Mouse (Mus musculus): ENCODE data around the gene Ehd4.

Gene Ehd4

GRCm38 (mm10) chr2:120069466-120069990 is 84.9 kb downstream of the Ehd4 start:
- peak; percentile 68 to 69 for DNase-seq (ENCODE audit: low spot score in 2 of 2)

- DNase-seq (ENCODE audit: low spot score in 2 of 2): no peak
These were observed 85.6 kb downstream of the Ehd4 start for GRCm38 (mm10) chr2:120068555-120069465.

GRCm38 (mm10) chr2:120066224-120066623 is 88.2 kb downstream of the Ehd4 start:
- no peak for DNase-seq (ENCODE audit: low spot score in 2 of 2)

GRCm38 (mm10) chr2:120065243-120065642 is 89.2 kb downstream of the Ehd4 start:
- peak in 1 of 2 experiments; percentile 49 for DNase-seq (ENCODE audit: low spot score in 2 of 2)

GRCm38 (mm10) chr2:120064639-120065038 is 89.8 kb downstream of the Ehd4 start:
- no peak for DNase-seq (ENCODE audit: low spot score in 2 of 2)

- no peak for DNase-seq (ENCODE audit: low spot score in 2 of 2)
These were observed 92.2 kb downstream of the Ehd4 start for GRCm38 (mm10) chr2:120062248-120062647.

GRCm38 (mm10) chr2:120060651-120061050 is 93.8 kb downstream of the Ehd4 start:
- no peak for DNase-seq (ENCODE audit: low spot score in 2 of 2)

- DNase-seq (ENCODE audit: low spot score in 2 of 2): no peak
These were observed 94.2 kb downstream of the Ehd4 start for GRCm38 (mm10) chr2:120060190-120060589.

GRCm38 (mm10) chr2:120059466-120059865 is 94.9 kb downstream of the Ehd4 start:
- no peak for DNase-seq (ENCODE audit: low spot score in 2 of 2)

GRCm38 (mm10) chr2:120058818-120059217 is 95.6 kb downstream of the Ehd4 start:
- DNase-seq (ENCODE audit: low spot score in 2 of 2): no peak

- no peak for DNase-seq (ENCODE audit: low spot score in 2 of 2)
These were observed 98.5 kb downstream of the Ehd4 start for GRCm38 (mm10) chr2:120055923-120056322.

GRCm38 (mm10) chr2:120054771-120055552 is 99.4 kb downstream of the Ehd4 start:
- no peak for DNase-seq (ENCODE audit: low spot score in 2 of 2)

- DNase-seq (ENCODE audit: low spot score in 2 of 2): no peak
These were observed 103.0 kb downstream of the Ehd4 start for GRCm38 (mm10) chr2:120051405-120051804.

- DNase-seq (ENCODE audit: low spot score in 2 of 2): peak in 1 of 2 experiments; percentile 30
These were observed 104.7 kb downstream of the Ehd4 start for GRCm38 (mm10) chr2:120049632-120050274.

GRCm38 (mm10) chr2:120048173-120048572 is 106.2 kb downstream of the Ehd4 start:
- no peak for DNase-seq (ENCODE audit: low spot score in 2 of 2)

GRCm38 (mm10) chr2:120046486-120047310 is 107.7 kb downstream of the Ehd4 start:
- DNase-seq (ENCODE audit: low spot score in 2 of 2): peak; percentile 49 to 74

GRCm38 (mm10) chr2:120044676-120045075 is 109.7 kb downstream of the Ehd4 start:
- DNase-seq (ENCODE audit: low spot score in 2 of 2): no peak

- peak; percentile 66 to 77 for DNase-seq (ENCODE audit: low spot score in 2 of 2)
These were observed 110.3 kb downstream of the Ehd4 start for GRCm38 (mm10) chr2:120044101-120044603.

- no peak for DNase-seq (ENCODE audit: low spot score in 2 of 2)
These were observed 113.4 kb downstream of the Ehd4 start for GRCm38 (mm10) chr2:120040991-120041390.
